Mouse (Mus musculus) splenic B cell, adult 2 months (primary cell): Measurements from ENCODE around the gene Gm20708.
"Not testable (repeated sequence)": the region's sequence is repeated elsewhere in the genome, so short reads cannot be mapped to it uniquely, and the experiment has no call there.

Experiments used
- DNase-seq: peaks from one replicate; pipeline ENCODE4 v3.0.0-alpha.2; 2011; ENCODE audit warnings: low read depth, low spot score
- H3K27me3 ChIP-seq: 2 replicates; pipeline ENCODE4 v1.6.1; 2012; ENCODE audit warnings: mild to moderate bottlenecking, low read length, moderate library complexity, mixed read lengths; ENCODE audit not compliant: control insufficient read depth, poor library complexity, insufficient read depth, severe bottlenecking
- H3K36me3 ChIP-seq: 2 replicates; pipeline ENCODE4 v1.6.1; 2012; ENCODE audit warnings: mild to moderate bottlenecking, low read length, moderate library complexity, mixed read lengths; ENCODE audit not compliant: control insufficient read depth, poor library complexity, insufficient read depth, severe bottlenecking

Gene Gm20708

DNA sequence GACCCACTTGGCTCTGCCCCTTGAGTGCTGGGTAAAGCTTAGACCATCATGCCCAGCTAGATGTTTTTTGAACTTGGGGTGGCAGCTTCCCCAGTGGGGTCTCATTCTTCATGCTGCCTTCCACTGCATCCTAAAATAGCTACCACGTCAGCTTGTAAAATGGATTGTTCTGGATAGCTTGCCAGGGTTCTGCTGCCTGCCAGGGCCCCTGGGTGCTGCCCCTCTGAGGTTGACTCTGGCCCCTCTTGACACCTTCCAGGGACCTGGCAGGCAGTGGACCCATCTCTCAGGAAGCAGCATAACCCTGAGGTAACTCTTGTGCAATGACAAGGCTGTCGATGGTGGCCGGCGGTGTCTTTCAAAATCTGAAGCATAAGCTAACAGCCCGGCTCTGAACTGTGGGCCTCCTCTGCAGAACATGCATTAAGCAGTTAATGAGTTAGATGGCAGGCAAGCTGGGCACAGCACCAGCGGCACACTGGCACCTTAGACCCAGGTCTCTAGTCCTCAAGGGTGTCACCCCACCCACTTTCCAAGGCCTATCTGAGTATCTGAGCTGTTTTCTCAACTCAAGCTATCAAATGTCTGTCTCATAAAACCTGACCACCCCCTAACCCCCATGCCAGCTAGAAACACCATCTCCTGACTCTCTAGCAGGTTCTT is 5.4 kb downstream of the Gm20708 start:
- peaks cover 9% of the 10 kb centered on the region for H3K36me3 ChIP-seq
- DNase-seq: no peak
- H3K27me3 ChIP-seq: no peaks in the 10 kb centered on the region

DNA sequence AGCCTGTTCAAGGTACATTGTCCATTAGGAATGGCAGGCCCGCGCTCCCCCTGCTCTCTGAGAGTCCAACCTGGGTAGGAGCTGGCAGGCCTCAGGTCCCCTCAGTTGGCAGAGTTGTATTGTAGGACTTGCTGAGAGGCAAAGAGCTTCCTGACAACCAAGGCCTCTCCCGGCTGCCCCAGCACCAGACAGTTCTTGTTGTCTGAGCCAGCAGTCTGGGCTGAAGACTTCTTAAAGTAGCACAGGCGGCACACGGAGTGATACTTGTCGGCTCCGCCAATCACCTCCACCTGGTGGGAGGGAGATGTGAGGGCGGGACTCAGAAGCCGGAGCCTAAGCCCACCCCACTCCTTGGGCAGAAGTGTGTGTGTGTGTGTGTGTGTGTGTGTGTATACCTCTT is 6.4 kb downstream of the Gm20708 start:
- not testable (repeated sequence) for H3K27me3 ChIP-seq, H3K36me3 ChIP-seq, DNase-seq

DNA sequence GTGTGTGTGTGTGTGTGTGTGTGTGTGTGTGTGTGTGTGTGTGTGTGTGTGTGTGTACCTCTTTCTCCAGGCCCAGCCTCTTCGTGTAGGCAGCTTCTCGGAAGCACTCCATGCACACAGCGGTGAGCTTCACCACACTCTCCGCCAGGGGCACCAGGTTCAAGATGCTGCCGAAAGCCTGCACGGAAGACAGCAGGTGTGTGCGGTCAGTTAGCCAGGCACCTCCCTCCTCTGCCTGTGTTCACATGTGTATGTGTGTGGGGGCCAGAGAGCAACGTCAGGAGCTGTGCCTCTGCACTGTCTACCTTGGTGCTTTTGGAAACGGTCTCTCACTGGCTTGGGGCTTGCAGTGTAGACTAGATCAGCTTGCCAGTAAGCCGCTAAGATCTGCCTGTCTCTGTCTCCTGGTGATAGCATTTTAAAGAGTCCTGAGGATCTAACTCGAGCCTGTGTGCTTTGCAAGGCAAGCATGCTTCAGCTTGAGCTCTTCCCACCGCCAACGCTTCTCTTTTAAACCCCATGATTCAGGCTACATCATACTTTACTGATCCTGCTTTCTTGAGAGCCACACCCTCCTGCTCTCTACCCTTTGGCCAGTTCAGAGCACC is 7.0 kb downstream of the Gm20708 start:
- no peaks in the 10 kb centered on the region for H3K27me3 ChIP-seq
- peaks cover 9% of the 10 kb centered on the region for H3K36me3 ChIP-seq
- no peak for DNase-seq

DNA sequence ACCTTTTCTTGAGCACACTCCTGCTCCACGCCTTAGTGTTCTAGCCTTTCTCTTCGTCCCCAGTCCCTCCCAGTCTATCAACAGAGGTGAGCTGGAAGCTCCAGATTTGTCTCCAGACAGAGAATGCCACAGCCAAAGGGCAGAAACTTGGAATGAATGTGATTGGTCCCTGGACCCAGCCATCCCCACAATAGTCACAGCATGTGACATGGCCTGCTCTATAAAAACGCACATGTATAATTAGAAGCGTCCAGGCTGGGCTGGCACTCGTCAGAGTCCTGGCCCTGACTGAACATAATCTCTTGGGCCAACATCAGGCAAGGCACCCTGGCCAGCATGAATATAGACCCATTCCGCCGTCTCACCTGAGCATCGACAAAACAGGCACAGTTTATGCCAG is 9.6 kb downstream of the Gm20708 start:
- Histone ChIP-seq H3K27me3 (no peaks in the 10 kb centered on the region), H3K36me3 (peaks cover 5% of the 10 kb centered on the region)
- no peak for DNase-seq

DNA sequence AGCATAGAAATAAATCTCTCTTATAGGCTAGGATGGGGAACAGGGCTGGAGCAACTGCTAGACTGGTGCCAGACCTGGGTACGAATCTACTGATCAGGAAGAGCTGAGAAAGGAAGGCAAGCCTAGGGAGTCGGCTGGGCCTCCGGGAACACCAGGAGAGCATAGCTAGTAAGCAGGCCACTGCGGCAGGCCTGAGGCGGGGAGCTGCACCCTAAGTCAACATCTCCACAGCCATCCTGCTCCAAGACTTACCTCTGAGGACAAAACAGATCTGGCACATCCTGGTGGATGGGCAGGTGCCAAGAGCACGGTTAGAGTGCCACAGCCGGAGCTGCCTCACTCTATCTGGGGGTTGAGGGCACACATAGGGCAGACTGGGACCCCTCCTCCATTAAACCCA is 10.7 kb downstream of the Gm20708 start:
- no peak for DNase-seq
- H3K36me3 ChIP-seq: peaks cover 2% of the 10 kb centered on the region
- H3K27me3 ChIP-seq: no peaks in the 10 kb centered on the region

DNA sequence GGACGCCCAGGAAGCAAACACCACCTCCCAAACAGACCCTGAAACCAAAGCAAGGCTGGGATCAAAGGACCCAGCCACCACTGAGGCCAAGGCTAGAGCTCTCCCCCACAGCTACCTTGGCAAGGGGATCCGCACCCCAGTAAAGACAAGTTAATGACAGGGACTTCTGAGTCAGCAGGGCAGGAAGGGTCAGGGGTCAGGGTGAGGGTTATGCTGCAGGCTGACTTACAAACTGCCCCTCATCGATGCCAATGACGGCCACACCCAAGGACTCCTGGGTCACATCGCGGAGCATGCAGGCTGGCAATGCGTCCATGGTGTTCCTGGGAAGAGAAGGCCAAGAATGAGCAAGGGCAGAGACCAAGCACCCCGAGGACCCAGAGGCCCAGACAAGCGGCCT is 12.4 kb downstream of the Gm20708 start:
- Histone ChIP-seq H3K36me3 (no peaks in the 10 kb centered on the region; the same call in none of the 2 replicates), H3K27me3 (no peaks in the 10 kb centered on the region)
- DNase-seq: no peak

DNA sequence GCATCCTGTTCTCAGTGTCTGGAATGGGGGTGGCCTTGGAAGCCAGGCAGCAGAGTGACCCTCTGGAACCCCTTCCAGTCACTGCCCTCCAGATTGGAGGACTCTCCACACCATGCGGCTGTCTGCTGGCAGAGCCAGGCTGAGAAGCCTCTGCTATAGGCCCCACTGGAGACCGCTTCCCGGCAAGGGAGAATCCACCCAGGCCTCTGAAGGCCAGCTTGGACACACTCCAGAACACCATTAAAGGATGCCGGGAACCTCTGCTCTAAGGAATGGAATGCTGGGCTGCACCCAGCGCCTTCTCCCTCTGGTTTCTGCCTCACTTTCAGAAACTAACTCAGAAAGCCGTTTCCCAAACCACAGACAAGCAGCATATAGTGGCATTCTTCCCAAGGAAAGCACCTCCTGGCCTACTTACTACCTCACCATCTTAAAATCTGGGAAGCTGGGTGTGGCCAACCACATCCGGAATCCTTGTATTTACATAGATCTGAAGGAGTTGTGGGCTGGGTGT is 13.3 kb downstream of the Gm20708 start:
- H3K27me3 ChIP-seq: no peaks in the 10 kb centered on the region
- no peak for DNase-seq
- no peaks in the 10 kb centered on the region; the same call in none of the 2 replicates for H3K36me3 ChIP-seq

DNA sequence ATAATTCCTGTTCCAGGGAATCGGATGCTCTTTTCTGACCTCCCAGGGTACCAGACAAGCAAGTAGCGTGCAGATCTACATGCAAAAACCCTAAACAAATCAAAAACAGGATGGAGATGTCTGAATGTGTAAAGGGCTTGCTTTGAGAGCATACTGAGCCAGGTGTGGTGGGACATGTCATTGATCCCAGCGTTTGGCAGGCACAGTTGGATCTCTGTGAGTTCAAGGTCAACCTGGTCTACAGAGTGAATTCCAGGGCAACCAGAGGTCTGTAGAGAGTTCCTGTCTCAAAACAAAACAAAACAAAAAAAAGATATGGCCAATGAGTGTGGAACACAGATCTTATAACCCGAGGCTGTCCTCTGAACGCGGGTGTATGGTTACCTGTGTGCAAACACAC is 13.9 kb downstream of the Gm20708 start:
- no peaks in the 10 kb centered on the region for H3K27me3 ChIP-seq
- no peaks in the 10 kb centered on the region; the same call in 1 of the 2 replicates for H3K36me3 ChIP-seq
- no peak for DNase-seq

DNA sequence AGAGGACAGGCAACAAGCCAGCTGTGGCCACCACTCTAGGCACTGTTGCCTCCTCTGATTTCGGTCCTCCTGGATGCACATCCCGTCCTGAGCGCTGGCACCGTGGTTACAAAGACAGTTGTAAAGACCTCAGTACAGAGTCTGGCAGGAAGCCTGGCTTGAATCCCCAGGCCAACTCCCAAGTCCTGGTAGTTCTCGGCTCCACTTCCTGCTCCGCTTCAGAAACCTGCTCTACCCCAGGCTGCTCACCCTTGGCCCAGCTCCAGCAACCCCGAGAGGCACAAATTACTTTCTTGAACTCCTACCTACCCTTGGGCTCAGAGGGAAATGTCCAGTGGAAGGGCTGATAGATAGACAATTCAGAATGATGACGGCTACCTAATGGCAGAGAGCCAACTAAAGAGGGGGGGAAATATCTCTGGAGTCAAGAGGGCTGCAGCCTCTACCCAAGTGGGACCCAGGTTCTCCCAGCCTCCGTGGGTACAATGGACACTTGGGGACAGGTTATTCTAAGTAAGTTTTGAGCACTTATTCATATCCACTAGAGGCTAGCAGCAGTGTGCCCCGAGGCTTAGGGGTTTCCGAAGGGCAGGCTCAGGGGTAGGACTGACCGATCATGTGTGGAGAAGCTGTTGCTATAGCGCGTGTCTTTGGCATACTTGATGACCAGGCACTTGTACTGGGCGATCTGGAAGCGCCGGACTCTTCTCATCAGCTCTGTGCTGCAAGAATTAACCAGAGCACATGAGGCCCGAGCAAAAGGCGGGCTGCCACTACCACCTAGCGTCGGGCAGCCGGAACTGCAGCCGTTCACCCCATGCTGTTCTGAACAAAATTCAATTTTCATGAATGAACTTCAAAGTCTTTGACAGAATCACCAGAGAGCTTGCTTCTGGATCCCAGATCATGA is 14.8 kb downstream of the Gm20708 start:
- H3K36me3 ChIP-seq: no peaks in the 10 kb centered on the region
- no peaks in the 10 kb centered on the region for H3K27me3 ChIP-seq
- DNase-seq: peak; percentile 87

DNA sequence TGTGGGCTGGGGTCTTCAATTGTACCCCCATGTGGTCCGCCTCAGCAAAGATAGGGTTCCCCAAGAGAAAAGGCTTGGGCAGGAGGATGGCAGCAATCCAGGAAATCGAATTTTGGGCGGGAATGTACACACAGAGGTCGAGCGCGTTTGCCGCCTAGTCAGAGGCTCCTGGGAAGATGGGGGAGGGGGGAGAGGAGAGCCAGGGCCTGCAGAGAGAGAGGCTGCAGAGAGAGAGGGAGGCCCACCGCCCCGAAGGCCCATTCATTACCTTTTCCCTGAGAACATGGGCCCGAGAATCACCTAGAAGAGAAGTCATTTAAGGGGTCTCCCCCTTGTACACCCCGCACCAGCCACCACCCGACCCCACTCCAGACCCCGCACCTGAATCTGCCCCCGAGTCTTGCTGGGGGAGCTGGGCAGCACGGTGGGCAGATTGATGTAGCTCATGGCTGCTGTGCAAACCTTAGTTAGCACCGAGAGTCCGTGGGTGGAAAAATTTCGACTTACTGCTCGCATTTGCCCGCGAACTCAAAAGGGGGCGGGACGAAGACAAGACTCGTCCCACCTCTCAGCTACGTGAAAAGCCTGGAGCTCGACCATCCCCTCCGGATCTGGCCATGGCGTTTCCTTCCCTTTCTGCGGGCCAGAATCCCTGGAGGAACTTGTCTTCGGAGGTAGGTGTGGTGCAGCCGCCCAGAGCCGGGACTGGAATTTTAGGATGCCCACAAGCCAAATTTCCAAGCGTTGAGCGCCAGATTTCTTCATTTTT is 16.0 kb downstream of the Gm20708 start, which contains the start of the genes Afmid and Tk1:
TSS of gene Afmid (plus strand) at position 592 of the 769 bp plus-strand sequence.
TSS of gene Tk1 (minus strand) at position 760 of the 769 bp plus-strand sequence.
- peak; percentile 68 for DNase-seq
- Histone ChIP-seq H3K27me3 (no peaks in the 10 kb centered on the region), H3K36me3 (no peaks in the 10 kb centered on the region)

DNA sequence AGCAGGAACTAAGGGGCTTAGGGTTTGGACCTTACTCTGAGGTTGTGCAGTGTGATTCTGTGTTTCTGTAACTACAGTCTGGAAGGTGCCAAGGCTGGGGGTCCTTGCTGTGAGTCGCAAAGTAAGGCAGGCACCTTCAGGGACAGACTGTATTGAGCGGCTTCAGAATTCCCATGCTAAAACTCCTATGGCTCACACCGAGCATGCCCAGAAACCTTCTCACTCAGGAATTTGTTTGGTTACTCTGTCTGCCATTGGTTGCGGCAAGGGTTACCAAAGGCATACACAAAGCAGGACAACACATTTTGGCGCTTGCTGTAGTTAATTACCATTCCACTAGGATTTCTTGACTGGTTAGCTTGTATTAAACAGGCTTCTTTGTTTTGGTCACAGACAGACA is 16.7 kb downstream of the Gm20708 start:
- no peaks in the 10 kb centered on the region for H3K36me3 ChIP-seq
- DNase-seq: no peak
- H3K27me3 ChIP-seq: no peaks in the 10 kb centered on the region

DNA sequence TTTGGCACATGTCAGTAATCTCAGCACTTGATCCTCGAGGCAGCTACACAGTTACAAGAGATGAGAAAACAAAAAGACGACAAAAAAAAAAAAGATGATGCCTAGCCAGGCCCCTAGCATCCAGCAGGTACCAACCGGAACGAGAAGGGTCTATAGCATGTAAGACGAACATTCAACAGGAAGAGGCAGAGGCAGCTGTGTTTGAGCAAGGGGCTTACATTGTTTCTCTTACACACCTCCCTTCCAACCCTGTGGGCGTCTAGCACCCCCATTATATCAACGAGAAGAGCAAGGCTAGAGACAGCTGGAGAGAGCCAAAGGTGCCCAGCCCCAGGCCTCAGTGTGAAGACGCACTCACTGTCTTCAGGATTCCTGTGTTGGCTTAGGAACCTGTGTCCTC is 17.4 kb downstream of the Gm20708 start:
- DNase-seq: no peak
- Histone ChIP-seq H3K36me3 (no peaks in the 10 kb centered on the region), H3K27me3 (no peaks in the 10 kb centered on the region)

DNA sequence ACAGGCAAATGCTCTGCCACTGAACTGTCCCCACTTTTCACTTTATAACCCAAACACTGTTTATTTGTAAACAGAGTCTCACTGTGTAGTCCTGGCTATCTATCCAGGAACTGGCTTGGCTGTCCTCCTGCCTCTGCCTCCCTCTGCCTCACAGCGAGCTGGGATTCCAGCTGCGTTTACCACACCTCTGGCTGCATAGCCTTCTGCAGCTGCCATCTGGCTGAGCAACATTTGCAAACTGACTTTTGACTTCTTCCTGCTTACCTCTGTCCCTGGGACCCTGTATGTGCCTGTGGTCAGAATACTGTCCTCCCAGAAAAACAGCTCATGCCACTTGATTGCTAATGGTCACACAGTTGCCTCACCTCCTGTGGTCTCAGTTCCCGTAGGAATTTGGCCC is 17.9 kb downstream of the Gm20708 start:
- Histone ChIP-seq H3K36me3 (no peaks in the 10 kb centered on the region), H3K27me3 (no peaks in the 10 kb centered on the region)
- DNase-seq: no peak

DNA sequence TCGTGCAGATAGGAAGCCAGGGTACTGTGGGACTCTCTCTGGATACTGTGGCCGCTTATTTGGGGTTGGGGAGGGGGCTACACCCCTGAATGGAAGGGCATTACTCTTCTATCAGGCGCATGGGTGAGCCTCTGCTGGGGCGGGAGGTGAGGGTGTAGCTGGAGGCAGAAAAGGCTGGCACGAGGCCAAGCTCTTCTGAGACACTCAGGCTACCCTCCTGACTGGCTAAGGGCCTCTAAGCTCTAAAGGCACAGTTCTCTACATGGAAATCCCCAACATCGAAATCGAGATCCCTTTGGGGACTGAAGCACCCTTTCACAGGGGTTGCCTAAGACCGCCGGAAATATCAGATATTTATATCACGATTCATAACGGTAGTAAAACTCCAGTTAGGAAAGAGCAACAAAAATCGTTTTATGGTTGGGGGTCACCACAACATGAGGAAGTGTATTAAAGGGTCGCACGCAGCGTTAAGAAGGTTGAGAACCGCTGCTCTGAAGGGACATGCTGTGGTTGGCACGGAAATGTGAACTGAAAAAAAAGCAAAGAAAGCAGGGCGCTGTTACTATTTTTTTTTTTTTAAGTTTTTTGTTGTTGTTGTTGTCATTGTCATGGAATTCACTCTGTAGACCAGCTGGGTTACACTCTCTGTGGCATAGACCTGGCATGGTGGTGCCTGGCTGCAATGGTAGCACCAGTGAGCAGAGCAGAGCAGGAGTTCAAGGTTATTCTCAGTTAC is 18.9 kb downstream of the Gm20708 start:
- Histone ChIP-seq H3K36me3 (no peaks in the 10 kb centered on the region), H3K27me3 (no peaks in the 10 kb centered on the region)
- DNase-seq: peak; percentile 92
